Mouse (Mus musculus) bone marrow, adult 2 months (tissue): ENCODE results near the gene Otop2.

Experiments
- CTCF ChIP-seq: fragments of 200-500 bp; IDR thresholded peaks from 2 replicates; pipeline ENCODE4 v1.5.1; 2011; ENCODE audit warnings: low read length, control low read depth; ENCODE audit not compliant: control insufficient read depth, insufficient read depth
- POLR2A ChIP-seq: fragments of 200-500 bp; IDR thresholded peaks from 2 replicates; pipeline ENCODE4 v1.6.1; 2011; ENCODE audit warnings: low read depth, mild to moderate bottlenecking, control low read depth, low read length, borderline replicate concordance; ENCODE audit not compliant: control insufficient read depth

- no peak for TF ChIP-seq CTCF
- TF ChIP-seq POLR2A = no peak
Observed at GRCm38 (mm10) chr11:115336115-115336514, 29.2 kb downstream of the Otop2 start.
